Mouse (Mus musculus) forebrain, embryonic 16.5 days (tissue): ENCODE measurements around the gene Usp50. TPM values are rescaled to one million over a fixed set of nuclear protein-coding genes. Genes with fewer than 3 reads are reported as not detected.

Source experiments
- ATAC-seq: fragments of 200-750 bp; cut with Nextera tagmentation; 2 replicates; pipeline ENCODE4 v1.8.0; 2017; ENCODE audit warnings: mild to moderate bottlenecking, moderate library complexity
- H3K27ac ChIP-seq: fragments of 300-500 bp; sonication (generic); 2 replicates; pipeline ENCODE4 v1.5.1; 2014; ENCODE audit warnings: low read length, control low read depth
- H3K27me3 ChIP-seq: fragments of 300-500 bp; sonication (generic); replicated peaks from 2 replicates; pipeline ENCODE4 v1.6.1; 2014; ENCODE audit warnings: low read length; ENCODE audit not compliant: control insufficient read depth, insufficient read depth
- H3K36me3 ChIP-seq: fragments of 300-500 bp; sonication (generic); 2 replicates; pipeline ENCODE4 v1.6.1; 2014; ENCODE audit not compliant: control insufficient read depth, insufficient read depth
- H3K4me1 ChIP-seq: fragments of 300-500 bp; sonication (generic); replicated peaks from 2 replicates; pipeline ENCODE4 v1.6.1; 2014; ENCODE audit warnings: low read length; ENCODE audit not compliant: control insufficient read depth, insufficient read depth
- H3K4me2 ChIP-seq: fragments of 300-500 bp; sonication (generic); 2 replicates; pipeline ENCODE4 v1.6.1; 2014; ENCODE audit warnings: mild to moderate bottlenecking, low read length, control low read depth
- H3K4me3 ChIP-seq: fragments of 300-500 bp; sonication (generic); replicated peaks from 2 replicates; pipeline ENCODE4 v1.5.1; 2014; ENCODE audit warnings: mild to moderate bottlenecking, low read length, control low read depth
- H3K9ac ChIP-seq: fragments of 300-500 bp; sonication (generic); replicated peaks from 2 replicates; pipeline ENCODE4 v1.6.1; 2014; ENCODE audit warnings: low read depth, low read length, control low read depth
- H3K9me3 ChIP-seq: fragments of 300-500 bp; sonication (generic); 2 replicates; pipeline ENCODE4 v1.6.1; 2016; ENCODE audit warnings: low read length; ENCODE audit not compliant: control insufficient read depth
- WGBS: fragments of 180-500 bp; shearing (Covaris S2); extraction: QIAGEN DNeasy Blood & Tissue Kit; methylation state at CpG from one replicate; pipeline ENCODE4 v1.1.7; 2014; 5-methylcytosine and 5-hydroxymethylcytosine counted together
- polyA plus RNA-seq: library from polyadenylated mRNA; unstranded; fragments of >200 nt; fragmentation: Nextera tagmentation; extraction: Ambion mirVana; gene quantifications from 2 replicates; pipeline ENCODE4 v1.2.1, GENCODE M21; 2015

Gene Usp50
- polyA plus RNA-seq, 1 experiment from 2014 or later, result 2.2 TPM

DNA sequence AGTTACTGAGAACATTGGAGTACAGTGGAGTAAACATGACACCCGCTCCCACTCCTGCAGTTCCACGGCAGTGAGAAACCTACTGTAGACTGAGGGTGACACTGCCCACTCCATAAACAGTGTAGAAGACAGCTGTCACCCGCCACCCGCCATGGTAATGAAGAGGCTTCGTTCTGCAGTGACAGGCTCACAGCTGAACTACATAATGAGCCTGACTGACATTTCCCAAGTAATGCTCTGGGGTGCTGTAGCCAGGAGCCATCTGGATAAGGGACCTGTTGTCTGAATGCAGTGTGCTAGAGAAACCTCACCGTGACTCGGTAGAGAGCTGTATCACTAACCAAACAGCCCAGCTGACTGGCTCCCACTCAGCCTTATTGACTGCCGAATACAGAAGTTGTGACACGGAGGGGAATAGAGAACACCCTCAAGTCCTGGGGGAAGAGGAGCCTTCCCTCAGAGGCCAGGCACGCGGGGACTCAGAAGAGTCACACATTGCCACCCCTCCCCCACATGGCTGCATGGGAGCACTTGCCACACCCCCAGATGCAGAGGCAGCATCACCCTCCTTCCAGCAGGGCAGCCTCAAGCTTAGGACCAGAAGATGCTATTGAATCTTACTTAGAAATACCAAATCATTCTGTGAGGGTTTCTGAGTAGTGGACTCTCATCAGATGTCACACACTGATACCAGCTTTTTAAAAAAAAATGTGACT is 17.2 kb downstream of the Usp50 start:
- no peaks in the 10 kb centered on the region for H3K27me3 ChIP-seq
- WGBS, result 31% methylated on average over 11 of the region's 11 CpGs
- peaks cover 7% of the 10 kb centered on the region for H3K4me1 ChIP-seq
- H3K4me3 ChIP-seq, result no peak overlapping the region
- ATAC-seq, result peak; percentile 87
- H3K9ac ChIP-seq, result no peak overlapping the region
- H3K36me3 ChIP-seq, result no peaks in the 10 kb centered on the region; the same call in 1 of the 2 replicates
- no peaks in the 10 kb centered on the region for H3K9me3 ChIP-seq
- no peak overlapping the region for H3K27ac ChIP-seq
- H3K4me2 ChIP-seq, result no peak overlapping the region

GRCm38 (mm10) chr2:126759351-126759750 is 23.9 kb downstream of the Usp50 start:
- no peak overlapping the region for H3K4me2 ChIP-seq
- no peaks in the 10 kb centered on the region for H3K4me1 ChIP-seq
- WGBS, result 94% methylated on average over 7 of the region's 7 CpGs
- H3K9me3 ChIP-seq, result no peaks in the 10 kb centered on the region
- H3K4me3 ChIP-seq, result no peak overlapping the region
- ATAC-seq, result no peak
- peaks cover 40% of the 10 kb centered on the region for H3K36me3 ChIP-seq
- no peak overlapping the region for H3K27ac ChIP-seq
- H3K9ac ChIP-seq, result no peak overlapping the region
- no peaks in the 10 kb centered on the region for H3K27me3 ChIP-seq

GRCm38 (mm10) chr2:126755664-126756063 is 27.6 kb downstream of the Usp50 start:
- ATAC-seq, result no peak
- 97% methylated on average over 6 of the region's 6 CpGs for WGBS

DNA sequence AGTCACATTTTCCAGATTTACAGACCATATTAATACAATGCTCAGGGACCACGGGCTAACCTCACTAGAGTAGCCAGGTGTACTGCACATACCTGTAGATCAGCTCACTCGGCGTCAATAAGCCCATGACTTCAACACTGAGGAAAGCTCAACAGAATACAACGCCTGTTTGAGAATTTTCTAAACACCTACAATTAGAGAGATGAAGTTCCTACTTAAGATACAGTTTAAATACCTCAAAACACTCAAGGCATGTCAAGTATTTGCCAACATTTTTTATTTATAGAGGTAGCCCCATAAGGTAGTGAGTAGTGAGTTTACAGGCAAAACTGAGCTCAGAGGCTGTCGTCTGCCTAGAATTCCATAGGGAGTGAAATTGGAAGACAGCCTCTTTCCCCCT is 39.9 kb downstream of the Usp50 start:
- Histone ChIP-seq H3K4me3 (no peak overlapping the region), H3K4me1 (no peaks in the 10 kb centered on the region), H3K36me3 (peaks cover 22% of the 10 kb centered on the region), H3K27me3 (no peaks in the 10 kb centered on the region), H3K9me3 (no peaks in the 10 kb centered on the region), H3K27ac (no peak overlapping the region), H3K9ac (no peak overlapping the region), H3K4me2 (no peak overlapping the region)
- no peak for ATAC-seq
- 93% methylated on average over 5 of the region's 5 CpGs for WGBS

More at GRCm38 (mm10) chr2:126755664-126756063, 27.6 kb downstream of the Usp50 start:
- no peaks in the 10 kb centered on the region for H3K27me3 ChIP-seq
- no peak overlapping the region for H3K9ac ChIP-seq
- no peaks in the 10 kb centered on the region for H3K4me1 ChIP-seq
- H3K4me2 ChIP-seq, result no peak overlapping the region
- no peak overlapping the region for H3K27ac ChIP-seq
- H3K4me3 ChIP-seq, result no peak overlapping the region
- no peaks in the 10 kb centered on the region for H3K9me3 ChIP-seq
- peaks cover 55% of the 10 kb centered on the region for H3K36me3 ChIP-seq

GRCm38 (mm10) chr2:126740314-126740713 is 43.0 kb downstream of the Usp50 start:
- Histone ChIP-seq H3K4me3 (no peak overlapping the region), H3K4me2 (no peak overlapping the region), H3K27ac (no peak overlapping the region), H3K4me1 (no peaks in the 10 kb centered on the region), H3K36me3 (peaks cover 16% of the 10 kb centered on the region), H3K9ac (no peak overlapping the region), H3K9me3 (no peaks in the 10 kb centered on the region), H3K27me3 (no peaks in the 10 kb centered on the region)
- WGBS, result 63% methylated on average over 2 of the region's 2 CpGs
- no peak for ATAC-seq

GRCm38 (mm10) chr2:126735339-126736073 is 47.8 kb downstream of the Usp50 start:
- Histone ChIP-seq H3K4me3 (no peak overlapping the region), H3K27ac (no peak overlapping the region), H3K4me1 (no peaks in the 10 kb centered on the region), H3K9ac (no peak overlapping the region), H3K4me2 (no peak overlapping the region), H3K9me3 (no peaks in the 10 kb centered on the region), H3K27me3 (no peaks in the 10 kb centered on the region), H3K36me3 (peaks cover 23% of the 10 kb centered on the region)
- peak; percentile 99 for ATAC-seq
- 73% methylated on average over 6 of the region's 6 CpGs for WGBS

DNA sequence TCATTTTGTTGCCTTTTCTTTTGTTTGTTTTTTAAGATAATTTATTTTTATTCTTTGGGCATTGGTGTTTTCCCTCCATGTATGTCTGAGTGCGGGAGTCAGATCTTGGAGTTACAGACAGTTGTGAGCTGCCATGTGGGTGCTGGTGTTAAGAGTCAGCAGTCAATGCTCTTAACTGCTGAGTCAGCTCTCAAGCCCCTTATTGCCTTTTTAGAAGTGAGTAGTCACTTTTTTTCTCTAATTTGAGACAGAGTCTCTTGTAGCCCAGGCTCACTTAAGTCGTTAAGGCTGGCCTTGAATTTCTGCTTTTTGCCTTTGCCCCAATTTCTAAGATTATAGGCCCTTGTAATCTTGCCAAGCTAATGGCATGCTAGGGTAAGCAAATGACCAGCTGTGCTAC is 52.8 kb downstream of the Usp50 start:
- Histone ChIP-seq H3K9ac (no peak overlapping the region), H3K27ac (no peak overlapping the region), H3K4me2 (no peak overlapping the region), H3K9me3 (no peaks in the 10 kb centered on the region), H3K36me3 (peaks cover 15% of the 10 kb centered on the region), H3K4me1 (no peaks in the 10 kb centered on the region), H3K27me3 (no peaks in the 10 kb centered on the region), H3K4me3 (no peak overlapping the region)
- 85% methylated on average over 2 of the region's 2 CpGs for WGBS
- ATAC-seq, result no peak

DNA sequence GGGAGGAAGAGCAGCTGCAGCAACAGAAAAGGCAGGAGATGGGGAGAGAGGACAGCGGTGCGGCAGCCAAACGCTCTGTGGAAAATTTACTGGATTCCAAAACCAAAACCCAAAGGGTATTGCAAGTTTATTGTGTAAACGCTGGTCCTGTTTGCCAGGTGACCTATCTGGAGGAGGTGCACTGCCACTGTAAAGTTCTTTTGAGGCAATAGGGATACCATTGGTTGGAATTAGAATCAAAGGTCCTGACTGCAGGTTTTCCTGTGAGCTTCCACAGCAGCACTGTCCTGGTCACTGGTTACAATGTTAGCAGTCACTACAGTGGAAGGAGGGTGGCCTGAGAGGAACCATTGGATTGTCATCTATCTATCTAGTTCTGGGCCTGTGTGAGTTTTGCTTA is 54.1 kb downstream of the Usp50 start:
- WGBS, result 98% methylated on average over 4 of the region's 4 CpGs
- ATAC-seq, result no peak
- H3K27ac ChIP-seq, result no peak overlapping the region
- no peaks in the 10 kb centered on the region for H3K27me3 ChIP-seq
- peaks cover 12% of the 10 kb centered on the region for H3K36me3 ChIP-seq
- H3K4me3 ChIP-seq, result no peak overlapping the region
- no peaks in the 10 kb centered on the region for H3K9me3 ChIP-seq
- no peak overlapping the region for H3K4me2 ChIP-seq
- H3K4me1 ChIP-seq, result no peaks in the 10 kb centered on the region
- H3K9ac ChIP-seq, result no peak overlapping the region

GRCm38 (mm10) chr2:126712950-126713349 is 70.3 kb downstream of the Usp50 start:
- no peak overlapping the region for H3K9ac ChIP-seq
- no peak overlapping the region for H3K4me2 ChIP-seq
- H3K4me3 ChIP-seq, result no peak overlapping the region
- peaks cover 5% of the 10 kb centered on the region for H3K4me1 ChIP-seq
- no peak overlapping the region for H3K27ac ChIP-seq
- no peaks in the 10 kb centered on the region for H3K36me3 ChIP-seq
- no peak for ATAC-seq
- no peaks in the 10 kb centered on the region for H3K9me3 ChIP-seq
- H3K27me3 ChIP-seq, result no peaks in the 10 kb centered on the region
